Mouse (Mus musculus) liver, adult 2 months (tissue): ENCODE results near the gene A630076J17Rik.

Source experiments
- CTCF ChIP-seq: fragments of 200-500 bp; IDR thresholded peaks from 2 replicates; pipeline ENCODE4 v1.5.1; 2011; ENCODE audit warnings: low read depth, low read length, control low read depth
- POLR2A ChIP-seq: fragments of 200-500 bp; IDR thresholded peaks from 2 replicates; pipeline ENCODE4 v1.6.1; 2011; ENCODE audit warnings: low read length, control low read depth; ENCODE audit not compliant: insufficient read depth; ENCODE audit errors: extremely low read depth

DNA sequence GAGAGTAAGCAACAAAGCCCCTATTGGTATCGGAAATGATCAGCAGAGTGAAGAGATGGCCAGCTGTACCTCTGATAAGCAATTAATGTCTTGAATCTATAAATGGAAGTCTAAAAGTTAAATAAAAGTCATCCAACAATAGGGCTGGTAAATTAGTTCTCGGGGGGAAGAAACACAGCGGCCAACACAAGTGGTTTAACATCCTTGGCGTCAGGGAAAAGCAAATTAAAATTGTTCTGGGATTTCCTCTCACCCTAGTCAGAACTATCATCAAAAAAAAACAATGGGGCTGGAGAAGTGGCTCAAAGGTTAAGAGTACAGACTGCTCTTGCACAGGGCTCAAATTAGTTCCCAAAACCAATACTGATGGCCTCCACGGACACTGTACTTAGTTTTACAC, 4.6 kb upstream of the A630076J17Rik start:
- TF ChIP-seq CTCF (no peak), POLR2A (no peak)
